Mouse (Mus musculus): ENCODE measurements around the gene Gsto2.

The Gsto2 gene

DNA sequence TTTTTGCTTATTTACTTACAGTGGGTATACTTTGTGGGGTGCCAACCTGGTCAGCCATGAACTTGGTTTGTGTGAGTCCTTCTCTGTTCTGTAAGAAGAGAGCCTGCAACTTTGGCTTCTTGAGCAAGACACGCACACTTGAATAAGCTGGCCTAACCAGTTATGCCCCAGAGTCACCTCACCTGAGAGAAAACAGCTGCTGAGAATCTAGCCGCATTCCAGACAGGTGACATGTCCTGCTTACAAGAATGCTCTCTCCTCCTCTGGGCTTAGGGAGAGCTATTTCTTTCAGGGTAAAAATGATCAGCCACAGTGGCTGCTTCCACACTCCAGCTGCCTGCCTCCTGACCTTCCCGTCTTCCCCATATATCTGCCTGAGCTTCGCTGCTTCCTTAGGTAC is 63.7 kb downstream of the Gsto2 start:
- no peak for DNase-seq

DNA sequence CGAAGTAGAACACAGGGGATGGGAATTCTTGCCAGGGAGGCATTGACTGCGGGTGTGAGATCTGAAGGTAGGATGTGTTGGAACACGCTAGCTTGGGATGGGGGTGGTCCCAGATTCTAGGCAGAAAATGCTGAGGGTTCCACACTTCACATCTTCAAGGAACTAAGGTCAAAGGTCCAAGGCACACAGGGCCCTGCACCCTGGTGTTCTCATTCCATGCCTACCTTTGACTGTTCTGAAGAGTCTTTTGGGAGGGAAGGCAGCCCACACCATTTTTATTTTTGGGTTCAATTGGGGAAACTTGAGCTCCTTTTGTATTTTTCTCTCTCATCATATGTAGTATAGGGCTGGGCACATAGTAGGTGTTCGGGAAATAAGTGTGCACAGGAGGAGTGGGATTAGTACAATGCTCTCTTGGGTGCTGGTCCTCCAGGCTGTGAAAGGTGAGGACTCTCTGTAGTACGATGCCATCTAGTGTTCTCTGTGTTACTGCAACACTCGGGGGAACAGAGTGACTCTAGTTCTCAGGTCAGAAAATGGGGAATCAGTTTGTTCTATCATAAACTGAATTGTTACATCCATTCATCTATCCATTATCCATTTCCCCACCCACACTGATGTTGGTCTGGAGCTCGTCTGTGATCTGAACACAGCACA is 66.8 kb downstream of the Gsto2 start:
- DNase-seq, result no peak

DNA sequence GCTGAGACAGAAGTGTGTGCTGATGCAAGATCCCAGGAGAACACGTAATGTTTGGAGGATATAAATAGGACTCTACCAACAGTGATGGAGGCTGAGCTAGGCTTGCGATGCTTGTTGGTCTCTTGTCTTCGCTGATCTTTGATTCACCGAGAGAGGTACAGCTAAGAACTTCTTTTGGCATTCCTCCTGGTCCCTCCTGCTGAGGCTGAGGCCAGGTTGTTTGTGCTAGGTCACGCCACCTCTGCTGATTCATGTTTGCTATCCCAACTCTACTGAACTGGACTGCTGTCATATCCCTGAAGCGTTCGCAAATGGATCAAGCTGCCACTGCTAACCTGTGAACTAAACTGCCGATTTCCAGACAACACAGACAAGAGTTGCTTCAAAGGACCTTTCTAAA is 68.8 kb downstream of the Gsto2 start:
- DNase-seq, result no peak

DNA sequence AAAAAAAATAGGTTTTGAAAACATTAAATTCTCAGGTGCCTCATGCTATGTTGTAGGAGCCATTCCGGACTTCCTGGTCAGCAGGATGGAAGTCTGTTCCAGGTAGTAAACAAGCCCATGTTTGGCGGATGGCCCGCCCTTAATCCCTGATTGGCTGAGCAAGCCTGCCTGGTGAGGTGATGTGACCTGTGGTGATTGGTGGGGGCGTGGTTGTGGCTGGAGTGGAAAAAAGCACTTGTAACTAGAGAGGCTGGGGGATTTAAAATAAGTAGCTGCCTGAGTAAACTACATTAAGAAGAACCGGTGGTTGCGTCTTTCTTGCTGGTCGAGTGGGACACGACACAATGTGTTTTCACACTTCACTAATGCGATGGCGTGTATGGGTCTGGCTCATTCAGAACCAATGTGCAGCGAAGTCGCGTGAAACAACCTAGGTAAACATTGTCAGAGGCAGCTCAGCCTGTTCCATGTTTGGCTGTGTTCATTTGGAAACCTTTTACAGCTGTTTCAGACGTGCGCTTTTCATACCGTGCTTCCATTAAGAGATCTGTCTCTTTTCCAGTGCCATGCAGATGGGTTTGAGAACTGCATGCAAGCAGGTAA is 69.4 kb downstream of the Gsto2 start:
- no peak for DNase-seq

DNA sequence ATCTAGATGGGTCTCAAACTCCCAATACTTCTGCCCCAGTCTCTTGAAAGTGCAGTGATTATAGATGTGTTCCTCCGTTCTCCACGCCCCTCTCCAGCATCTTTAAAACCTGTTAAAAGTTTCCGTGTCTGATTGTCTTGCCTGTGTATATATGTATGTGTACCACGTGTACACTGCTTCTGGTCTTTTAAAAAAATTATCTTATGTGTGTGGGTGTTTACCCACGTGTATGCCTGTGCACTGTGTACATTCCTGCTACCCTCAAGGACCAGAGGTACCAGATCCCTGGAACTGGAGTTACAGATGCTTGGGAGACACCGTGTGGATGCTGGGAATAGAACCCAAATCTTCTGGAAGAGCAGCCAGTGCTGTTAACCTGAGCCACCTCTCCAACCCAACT is 70.2 kb downstream of the Gsto2 start:
- DNase-seq, result no peak

Measured in cerebellum, adult 8-10 months (tissue).